Mouse (Mus musculus): ENCODE results near the gene Olig2.

GRCm38 (mm10) chr16:91270212-91270971, 45.1 kb downstream of the Olig2 start:
- no peak for TF ChIP-seq CTCF (IDR thresholded peaks at IDR 0.05)
- TF ChIP-seq EP300 (IDR thresholded peaks at IDR 0.05), result no peak

Measured in lung, postnatal 0 days (tissue).